Mouse (Mus musculus) kidney, postnatal 36 days (tissue): ENCODE measurements around the gene Astn1.
A peak's percentile ranks its signal among the peaks of the same experiment; 100 is the strongest.

Experiments used
- DNase-seq, 2 experiments: peaks; one replicate each; pipeline ENCODE4 v3.0.0; 2021 to 2022; ENCODE audit warnings: mixed read lengths in 2 of 2

Gene Astn1

GRCm38 (mm10) chr1:158633441-158633840 is 271.4 kb downstream of the Astn1 start:
- no peak for DNase-seq

GRCm38 (mm10) chr1:158641306-158641705 is 279.2 kb downstream of the Astn1 start:
- DNase-seq: no peak

DNA sequence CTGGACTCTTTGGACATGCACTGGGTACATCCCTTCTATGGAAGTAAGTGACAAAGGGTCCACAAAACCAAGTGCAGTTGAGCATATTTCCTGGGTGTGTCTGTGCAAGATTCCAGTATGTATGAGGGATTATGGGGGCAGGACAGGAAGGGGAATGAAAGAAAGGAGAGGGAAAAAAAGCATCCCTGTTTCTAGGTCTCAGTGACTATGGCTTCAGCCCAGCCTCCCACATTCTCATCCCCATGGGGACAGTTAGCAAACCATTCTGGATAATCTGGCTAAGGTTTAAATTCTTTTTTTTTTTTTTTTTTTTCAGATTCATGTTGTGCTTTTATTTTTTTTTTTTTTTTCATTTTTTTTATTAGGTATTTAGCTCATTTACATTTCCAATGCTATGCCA is 280.2 kb downstream of the Astn1 start:
- DNase-seq: no peak

GRCm38 (mm10) chr1:158652799-158653198 is 290.7 kb downstream of the Astn1 start:
- DNase-seq: no peak

DNA sequence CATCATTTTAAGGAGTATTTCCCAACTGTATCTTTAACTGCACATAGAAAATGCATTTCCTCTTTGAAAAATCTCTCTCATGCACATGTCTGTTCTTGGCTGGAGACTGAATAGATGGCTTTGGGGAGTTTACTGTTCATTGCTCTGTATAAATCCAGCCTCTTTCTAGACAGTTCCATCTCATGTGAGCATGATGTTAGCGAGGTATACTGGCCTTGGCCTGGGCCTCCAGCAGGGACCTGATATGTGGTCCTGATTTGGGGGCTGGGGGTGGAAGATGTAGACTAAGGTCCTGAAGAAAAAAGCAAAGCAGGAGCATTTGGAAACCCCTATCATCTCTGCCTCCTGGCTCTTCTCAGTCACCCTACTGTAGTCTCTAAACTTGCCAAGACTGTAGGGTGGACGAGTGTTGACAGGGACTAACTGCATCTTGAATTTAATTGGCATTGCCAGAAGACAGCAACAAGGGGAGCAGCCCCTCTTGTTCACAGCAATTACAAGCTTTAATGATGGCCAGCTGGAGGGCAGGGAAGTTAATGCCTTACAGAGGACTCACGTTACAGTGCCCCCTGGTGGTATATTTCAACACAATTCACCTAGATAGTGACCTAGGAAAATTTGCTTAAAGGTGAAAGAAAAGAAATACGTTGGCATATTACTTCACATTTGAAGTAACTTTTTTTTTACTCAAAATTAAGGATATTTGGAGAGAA is 291.9 kb downstream of the Astn1 start:
- DNase-seq: peak; percentile 55

DNA sequence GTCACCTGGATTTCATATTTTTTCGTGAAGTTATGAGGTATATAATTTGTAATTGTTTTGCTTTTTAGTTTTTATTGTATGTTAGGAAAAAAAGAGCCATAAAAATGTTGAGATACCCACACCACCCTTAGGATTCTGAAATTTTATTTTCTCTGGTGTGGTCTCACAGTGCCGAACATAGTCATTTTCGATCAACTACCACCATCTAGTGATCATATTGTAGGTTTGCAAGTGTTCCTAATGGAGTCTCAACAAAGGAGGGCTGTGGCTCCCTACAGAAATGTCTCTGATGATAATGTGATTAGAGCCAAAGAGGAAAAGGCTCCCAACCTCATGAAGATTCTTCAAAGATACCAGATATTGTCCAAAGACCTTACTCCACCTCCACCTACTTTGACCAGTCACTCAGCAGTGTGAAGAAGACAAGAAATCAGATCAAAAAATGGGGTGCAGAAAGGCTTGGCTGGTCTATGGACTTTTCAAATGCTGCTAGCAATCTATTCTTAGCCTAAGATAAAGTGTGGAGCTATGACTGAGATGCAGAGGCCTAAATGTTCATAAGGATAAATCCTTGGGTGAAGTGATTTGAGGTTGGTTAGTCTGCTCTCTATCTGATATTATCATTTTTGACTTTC is 292.6 kb downstream of the Astn1 start:
- peak in 1 of 2 experiments; percentile 4 for DNase-seq

- DNase-seq: no peak
These were observed 294.9 kb downstream of the Astn1 start for GRCm38 (mm10) chr1:158656986-158657385.

GRCm38 (mm10) chr1:158666001-158666400 is 303.9 kb downstream of the Astn1 start:
- no peak for DNase-seq

DNA sequence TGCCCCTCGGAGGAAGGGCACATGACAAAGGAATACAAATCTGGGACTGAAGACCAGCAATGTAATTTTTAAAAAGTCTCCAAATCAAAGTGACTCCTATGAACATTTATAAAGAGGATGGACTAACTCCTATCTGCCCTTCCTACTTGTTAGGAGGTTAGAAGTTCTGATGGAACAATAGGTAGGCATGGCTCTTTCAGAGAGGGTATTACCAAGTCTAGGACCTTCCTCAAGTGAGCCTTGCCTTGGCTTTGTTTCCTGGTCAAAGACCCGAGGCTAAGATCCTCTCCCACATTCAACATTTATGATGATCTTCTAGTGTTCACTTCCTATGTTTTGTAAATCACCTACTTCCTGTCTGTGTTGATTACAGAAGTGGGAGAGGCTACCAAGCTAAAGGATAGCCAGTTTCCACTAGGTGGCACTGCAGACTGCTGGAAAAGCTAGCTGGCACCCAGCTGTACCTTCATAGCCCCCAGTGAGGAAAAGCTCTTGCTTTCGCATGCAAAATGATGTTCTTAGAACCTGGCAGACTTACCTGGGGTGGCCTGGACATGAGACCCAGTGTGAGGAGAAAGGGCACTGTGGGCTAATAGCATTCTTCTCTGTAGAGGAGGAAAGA is 308.0 kb downstream of the Astn1 start:
- peak; percentile 39 to 77 for DNase-seq

DNA sequence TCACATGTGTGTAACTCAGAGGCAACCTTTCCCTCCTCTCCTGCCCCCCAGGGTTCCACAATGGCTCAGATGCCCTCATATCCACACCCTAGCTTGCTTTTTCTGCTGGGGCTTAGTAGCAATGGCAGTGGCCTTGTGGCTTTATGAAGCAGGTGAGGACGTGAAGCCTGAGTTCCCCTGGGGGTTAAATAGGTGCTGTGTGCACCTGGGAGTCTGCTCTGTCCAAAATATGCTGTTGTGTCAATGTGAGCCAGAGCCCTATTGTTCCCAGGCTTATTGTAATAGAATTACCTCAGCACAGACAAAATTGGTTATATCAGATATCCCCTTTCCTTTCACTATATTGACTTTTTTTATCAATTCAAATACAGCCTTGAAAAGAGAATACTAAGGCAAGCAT is 325.7 kb downstream of the Astn1 start:
- DNase-seq: no peak

DNA sequence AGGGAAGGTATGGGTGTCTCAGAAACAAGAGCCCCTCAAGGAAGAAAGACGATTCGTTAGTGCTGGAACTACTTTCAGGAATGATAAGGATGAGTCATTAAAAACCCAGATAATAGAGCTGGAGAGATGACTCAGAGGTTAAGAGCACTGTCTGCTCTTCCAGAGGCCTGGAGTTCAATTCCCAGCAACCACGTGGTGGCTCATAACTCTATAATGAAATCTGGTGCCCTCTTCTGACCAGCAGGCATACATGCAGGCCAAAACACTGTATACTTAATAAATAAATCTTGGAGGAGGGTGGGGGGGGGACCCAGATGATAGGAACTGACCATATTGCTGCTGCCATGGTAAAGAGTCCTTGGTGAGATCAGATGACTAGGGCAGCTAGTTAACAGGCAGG is 335.4 kb downstream of the Astn1 start:
- no peak for DNase-seq

DNA sequence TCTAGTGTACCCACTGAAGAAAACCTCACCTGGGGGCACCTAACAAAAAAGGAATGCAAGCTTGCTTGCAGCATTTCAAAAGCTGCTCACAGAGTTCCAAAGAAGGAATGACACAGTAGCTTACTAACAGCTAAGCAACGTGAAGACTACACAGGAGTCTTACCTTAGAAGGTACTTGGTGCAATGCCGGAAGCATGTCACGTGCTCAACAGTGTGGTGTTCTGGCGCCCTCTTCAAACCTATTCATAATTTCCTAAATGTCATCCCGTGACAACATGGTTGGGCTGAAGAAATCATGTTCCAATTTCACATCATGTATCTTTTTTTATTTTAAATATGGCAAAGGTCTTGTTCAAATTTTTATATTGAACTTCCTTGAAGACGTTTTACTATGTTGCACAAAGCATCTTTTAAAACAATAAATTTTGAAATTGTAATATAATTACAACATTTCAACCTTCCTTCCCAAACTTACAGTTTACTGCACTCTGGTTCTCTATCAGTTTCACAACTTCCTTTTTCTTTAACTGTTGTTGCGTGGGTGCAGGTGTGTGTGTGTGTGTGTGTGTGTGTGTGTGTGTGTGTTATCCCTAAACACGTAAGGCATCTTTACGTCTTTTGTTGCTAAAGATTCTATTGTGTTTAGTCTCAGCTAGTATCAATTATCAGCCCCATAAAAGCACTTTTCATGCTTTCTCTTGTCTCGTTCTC is 335.9 kb downstream of the Astn1 start:
- no peak for DNase-seq

DNA sequence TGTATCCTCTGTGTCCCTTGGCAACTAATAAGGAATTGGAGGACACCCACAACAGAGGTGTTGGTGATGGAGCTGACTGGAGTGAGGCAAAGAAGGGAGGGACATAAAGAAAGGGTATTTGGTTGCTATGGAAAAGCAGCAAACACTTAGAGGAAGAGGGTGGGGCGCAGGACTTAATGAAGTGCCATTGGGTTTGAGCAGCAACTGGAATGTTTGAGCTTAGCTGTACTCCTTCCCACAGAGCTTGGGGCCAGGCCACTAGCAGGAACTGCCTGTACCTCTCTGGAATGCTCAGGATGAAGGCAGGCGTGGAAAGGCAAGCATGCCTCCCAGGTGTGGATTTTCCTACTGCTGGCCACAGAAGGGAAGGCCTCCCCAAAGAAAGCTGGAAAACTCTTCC is 337.2 kb downstream of the Astn1 start:
- DNase-seq: no peak

- no peak for DNase-seq
These were observed 338.1 kb downstream of the Astn1 start for GRCm38 (mm10) chr1:158700147-158700546.

DNA sequence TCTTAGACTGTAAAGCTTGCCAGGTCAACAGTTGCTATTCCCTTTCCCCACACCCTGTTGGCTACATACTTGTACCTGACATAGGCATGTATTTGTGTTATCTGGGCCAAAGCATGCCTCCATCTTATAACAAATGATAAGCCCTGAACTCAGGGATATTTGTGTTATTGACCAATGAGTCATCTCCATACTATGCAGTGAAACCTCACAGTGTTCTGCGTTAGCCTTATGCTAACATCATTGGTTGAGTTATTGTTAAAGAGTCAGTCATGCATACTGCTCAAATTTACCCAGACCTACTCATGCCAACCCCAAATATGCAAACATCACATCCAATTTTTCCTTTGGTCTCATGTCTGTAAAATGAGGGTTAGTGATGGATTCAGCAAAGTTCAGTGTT is 339.3 kb downstream of the Astn1 start:
- no peak for DNase-seq

DNA sequence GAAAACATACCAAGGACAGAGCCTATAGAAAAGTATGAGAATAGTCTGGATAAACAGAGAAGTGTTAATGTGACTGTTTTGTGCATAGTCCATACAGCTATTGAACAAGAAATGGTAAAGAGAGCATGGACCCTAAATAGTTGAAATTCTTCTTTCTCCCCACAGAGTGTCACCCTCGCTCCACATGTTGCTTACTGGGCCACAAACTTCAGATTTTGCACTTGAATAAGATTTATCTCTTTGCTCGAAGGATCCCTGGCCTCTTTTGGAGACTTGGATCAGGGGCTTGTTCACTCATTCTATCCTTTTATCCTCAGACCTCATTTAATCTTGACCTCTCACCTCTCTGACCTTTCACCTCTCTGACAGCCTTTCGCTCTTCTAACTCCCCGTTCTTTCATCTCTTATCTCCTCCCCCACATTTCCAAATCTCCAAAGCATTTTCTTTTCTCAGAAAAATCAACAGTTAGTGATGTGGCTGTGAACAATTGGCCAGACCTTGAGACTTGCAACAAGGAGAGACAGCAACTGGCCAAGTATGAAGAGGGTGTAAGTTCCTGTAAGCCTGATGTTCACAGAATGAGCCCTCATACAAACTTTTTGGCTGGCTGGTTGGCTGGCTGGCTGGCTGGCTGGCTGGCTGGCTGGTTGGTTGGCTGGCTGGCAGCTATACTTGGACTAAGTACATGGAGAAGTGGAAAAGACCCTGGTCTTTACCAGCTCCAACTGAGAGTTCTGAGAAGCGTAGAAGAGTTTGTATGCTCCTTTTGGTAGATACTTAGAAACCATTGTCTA is 351.4 kb downstream of the Astn1 start:
- DNase-seq: peak in 1 of 2 experiments; percentile 17

GRCm38 (mm10) chr1:158732868-158733496 is 370.9 kb downstream of the Astn1 start:
- DNase-seq: no peak

GRCm38 (mm10) chr1:158739132-158739919 is 377.3 kb downstream of the Astn1 start:
- DNase-seq: no peak

DNA sequence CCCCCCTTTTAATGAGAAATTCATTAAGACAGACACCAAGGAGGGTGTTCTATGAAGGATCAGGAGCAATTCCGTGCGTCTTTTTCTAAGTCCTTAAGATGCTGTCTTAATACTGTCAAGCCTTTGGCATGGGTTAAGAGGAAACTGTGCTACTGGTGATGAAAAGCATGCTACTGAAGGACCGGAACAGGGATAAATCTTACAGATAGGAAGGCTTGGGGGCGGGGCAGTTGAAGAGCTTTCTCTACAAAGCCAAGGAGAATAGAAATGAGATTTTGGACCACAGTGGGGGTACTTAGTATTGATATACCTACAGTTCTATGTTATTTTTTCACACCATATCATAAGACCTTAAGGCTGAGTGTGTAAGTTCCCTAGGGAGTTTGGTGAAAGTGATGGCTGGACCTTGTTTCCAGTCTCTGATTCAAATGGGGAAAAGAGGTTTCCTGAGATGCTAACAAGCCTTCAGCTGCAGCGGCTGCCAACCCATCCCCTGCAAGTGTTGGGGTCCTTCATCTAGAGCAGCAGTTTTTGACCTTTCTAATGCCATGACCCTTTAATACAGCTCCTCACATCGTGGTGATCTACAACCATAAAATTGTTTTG is 378.2 kb downstream of the Astn1 start:
- peak in 1 of 2 experiments; percentile 8 for DNase-seq

DNA sequence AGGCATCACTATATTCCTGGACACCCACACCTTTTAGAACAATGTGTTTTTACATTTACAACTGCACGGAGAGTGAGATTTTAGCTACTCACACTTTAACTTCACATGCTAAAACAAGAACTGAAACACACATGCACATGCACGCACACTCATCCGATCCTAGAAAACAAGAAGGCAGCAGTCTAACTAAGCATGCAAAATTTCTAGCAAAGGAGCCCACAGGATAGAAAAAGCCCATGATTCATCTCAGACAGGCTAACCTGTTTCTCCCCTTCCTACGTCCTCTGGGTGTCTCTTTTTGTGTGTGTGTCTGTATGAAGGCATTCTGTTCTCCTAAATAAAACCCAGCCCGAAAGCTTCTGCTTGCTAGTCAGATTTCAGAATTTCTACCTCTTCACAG is 378.9 kb downstream of the Astn1 start:
- no peak for DNase-seq
